Mouse (Mus musculus): ENCODE data around the gene Yap1.

Gene Yap1

DNA sequence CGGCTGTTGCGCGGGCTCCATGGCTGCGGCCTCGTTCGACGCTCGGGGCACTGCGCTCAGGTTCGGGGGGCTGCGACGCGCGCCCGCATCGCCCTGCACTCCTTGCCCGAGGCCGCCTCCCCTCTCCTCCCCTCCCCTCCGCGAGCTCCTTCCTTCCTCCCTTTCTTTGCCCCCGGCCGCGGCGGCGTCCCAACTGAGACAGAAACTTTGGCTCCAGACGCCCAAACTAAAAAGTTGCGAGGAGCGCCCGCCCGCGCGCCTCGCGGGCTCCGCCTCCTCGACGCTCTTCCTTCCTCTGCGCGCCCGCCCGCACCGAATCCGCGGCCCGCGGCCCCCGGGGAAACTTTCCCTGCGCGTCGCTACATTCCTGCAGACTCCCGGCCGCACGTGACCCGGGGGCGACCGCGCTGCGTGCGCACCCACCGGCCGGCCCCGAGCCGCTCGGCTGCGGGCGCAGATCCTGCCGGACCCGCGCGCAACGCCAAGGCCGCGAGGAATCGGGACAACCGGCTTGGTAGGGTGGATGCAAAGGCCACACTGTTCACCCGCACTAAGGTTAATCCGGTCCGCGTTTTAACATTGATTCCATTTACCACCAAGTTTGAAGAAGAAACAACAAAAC is at the start of gene Yap1:
Gene Yap1, minus strand, starts transcription at position 227 of the 622 bp plus-strand sequence.
- peak; percentile 90 for DNase-seq

DNA sequence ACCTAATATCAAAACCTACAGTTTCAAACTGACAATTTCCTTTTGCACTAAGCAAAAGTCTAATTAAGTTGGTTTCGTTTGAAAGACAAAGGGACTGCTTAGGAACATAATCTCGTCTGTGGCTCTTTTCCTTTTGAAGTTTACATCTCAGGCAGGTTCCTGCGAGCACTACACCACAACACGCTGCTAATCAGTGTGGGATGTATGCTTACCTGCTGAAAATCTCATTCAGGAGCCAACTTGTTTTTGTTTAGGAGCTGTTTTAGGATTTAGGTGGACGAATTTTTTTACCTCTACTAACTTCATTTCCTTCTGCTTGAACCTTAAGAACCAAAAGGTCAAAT is 38.6 kb upstream of the Yap1 start:
- no peak for DNase-seq

DNA sequence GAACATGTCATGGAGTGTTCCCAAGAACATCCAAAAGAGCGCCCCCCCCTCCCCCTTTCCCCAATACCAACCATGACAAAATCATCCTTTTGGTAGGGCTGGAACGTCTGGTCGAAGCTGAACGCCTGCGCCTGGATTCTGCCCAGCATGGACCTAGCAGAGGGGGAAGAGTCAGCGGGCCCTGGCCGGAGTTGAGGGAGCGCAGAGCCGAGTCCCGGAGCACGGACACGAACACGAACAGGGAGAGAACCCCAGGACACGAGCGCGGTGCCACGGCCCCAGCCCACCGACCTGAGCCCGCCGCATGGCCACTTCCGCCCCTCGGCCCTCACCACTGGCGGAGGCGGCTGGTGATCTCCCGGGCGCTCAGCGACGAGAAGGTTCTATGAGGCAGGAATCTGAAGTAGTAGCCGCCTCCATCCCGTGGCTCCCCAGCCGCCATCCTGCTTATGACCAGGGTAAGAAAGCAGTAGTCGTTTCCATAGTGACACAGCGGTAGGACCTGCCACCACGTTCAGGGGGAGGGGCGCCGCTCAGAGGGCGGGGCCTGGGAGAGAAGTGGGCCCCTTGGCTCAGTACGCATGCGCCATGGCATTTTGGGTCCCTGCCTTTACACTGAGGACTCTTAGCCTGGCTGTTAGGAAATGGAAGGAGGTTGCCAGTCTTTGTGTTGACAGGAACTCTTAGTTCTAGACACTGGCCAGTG is 38.1 kb upstream of the Yap1 start, which contains the start of gene Cfap300:
Gene Cfap300, minus strand, starts transcription at position 486 of the 706 bp plus-strand sequence.
- peak; percentile 96 for DNase-seq

DNA sequence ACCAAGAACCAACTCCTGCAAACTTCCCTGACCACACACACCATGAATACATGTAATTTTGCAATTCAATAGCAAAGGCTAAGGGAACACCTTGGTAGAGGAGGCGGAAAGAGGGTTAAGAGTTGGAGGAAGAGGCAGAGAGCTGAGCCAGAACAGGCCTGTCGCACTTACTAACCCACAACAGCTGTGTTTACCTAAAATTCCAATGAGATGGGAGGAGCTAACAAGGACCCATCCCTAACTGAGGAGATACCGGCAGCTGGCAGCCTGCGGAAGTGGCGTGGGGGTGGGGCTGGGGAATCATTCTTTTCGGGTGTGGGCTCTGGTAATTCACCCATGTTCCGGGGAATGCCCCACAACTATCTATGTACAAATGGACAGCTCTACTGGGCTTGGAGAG is 31.1 kb upstream of the Yap1 start:
- no peak for DNase-seq

DNA sequence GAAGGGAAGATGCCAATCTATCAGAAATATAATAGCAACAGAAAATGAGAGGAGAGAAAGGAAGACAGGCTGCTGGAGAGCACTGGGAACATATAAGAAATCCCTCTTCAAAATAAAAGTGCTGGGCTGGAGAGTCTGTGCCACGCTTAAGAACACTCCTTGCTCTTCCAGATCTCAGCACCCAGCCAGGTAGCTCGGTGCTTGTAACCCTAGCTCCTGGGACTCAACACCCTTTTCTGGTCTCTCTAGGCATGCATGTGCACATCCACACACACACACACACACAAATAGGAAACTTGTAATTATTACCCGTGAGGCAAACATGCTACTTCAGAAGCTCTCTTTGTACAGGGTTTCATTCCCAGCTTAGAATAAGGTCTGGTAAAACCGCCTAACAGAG is 30.7 kb upstream of the Yap1 start:
- no peak for DNase-seq

DNA sequence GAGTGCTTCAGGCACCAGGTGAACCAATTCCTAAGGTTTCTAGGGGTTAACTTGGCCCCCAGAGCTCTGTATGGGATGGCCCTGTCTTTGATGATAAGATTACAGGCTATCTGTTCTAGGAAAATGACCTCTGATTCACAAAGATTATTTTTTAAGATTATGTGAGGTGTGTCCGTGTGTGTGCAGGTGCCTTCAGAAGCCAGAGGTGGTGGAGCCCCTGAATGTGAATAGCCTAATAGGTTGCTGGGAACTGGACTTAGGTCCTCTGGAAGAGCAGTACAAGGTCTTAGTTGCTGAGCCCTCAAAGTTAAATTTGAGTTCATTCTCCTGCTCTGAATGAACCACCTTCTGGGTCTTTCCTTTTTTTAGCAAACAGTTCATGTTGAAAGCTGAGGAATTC is 29.7 kb upstream of the Yap1 start:
- no peak for DNase-seq

DNA sequence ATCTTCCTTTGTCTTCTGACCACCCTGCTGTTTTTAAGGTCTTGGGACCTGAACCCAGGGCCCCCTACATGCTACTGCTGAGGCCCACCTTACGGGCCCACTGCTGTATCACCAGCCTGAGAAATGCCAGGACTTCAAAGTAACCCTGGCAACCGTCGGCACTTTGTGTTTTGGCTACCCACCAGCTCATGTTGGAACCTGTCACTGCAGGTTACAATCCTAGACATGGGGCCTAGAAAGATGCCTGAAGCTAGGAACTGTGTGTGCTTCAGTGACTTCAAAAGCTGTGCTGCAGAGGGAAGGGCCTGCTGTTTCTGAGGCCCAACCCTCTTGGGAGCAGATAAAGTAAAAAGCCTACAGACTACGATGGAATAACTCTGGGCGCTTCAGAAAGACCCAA is 28.5 kb upstream of the Yap1 start:
- peak; percentile 23 for DNase-seq

DNA sequence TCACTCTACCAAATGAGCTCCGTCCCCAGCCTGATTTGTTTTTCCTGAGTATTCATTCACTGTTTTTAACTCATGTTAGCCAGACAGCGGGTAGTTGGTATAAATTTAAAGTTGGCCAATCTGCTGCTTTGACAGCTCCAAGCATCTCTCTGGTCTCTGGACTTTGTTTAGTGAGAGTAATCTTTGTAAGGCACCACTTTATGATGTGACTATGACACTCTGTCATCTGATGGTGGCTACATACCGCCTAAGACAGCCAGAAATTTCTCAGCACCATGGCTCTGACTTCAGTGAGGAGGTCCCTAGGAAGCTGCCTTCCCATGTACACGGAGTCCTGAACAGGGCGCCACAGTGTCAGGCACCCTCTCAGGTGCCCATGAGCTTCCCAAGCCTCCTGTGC is 14.2 kb upstream of the Yap1 start:
- DNase-seq = no peak

DNA sequence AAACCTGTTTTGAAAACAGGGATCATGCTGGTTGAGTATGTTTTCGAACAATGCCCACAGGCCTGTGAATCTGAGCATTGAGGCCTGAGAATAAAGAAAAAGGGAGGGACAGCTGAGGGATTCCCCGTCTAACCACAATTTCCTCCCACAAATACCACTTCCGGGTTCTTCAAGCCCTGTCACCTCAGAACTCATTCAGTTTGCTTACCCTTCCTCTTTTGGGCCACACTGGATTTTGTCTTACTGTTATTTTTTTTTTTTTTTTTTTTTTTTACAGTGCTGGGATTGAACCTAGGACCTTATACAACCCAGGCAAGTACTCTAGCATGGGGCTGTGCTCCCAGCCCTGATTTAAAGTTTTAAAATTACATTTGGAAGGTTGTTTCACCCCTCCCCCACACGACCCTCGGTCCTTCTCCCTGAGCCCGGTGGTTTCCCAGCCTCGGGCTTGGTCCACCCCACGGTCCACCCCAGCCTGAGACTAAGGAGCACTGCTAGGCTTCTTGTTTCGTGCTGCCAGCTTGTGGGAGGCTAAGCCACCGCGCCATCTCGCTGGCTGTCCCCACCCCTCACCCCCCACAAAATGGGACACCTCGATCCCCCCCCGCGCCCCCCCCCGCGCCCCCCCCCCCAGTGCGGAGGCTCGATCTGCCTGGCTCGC is 13.0 kb upstream of the Yap1 start:
- no peak for DNase-seq

DNA sequence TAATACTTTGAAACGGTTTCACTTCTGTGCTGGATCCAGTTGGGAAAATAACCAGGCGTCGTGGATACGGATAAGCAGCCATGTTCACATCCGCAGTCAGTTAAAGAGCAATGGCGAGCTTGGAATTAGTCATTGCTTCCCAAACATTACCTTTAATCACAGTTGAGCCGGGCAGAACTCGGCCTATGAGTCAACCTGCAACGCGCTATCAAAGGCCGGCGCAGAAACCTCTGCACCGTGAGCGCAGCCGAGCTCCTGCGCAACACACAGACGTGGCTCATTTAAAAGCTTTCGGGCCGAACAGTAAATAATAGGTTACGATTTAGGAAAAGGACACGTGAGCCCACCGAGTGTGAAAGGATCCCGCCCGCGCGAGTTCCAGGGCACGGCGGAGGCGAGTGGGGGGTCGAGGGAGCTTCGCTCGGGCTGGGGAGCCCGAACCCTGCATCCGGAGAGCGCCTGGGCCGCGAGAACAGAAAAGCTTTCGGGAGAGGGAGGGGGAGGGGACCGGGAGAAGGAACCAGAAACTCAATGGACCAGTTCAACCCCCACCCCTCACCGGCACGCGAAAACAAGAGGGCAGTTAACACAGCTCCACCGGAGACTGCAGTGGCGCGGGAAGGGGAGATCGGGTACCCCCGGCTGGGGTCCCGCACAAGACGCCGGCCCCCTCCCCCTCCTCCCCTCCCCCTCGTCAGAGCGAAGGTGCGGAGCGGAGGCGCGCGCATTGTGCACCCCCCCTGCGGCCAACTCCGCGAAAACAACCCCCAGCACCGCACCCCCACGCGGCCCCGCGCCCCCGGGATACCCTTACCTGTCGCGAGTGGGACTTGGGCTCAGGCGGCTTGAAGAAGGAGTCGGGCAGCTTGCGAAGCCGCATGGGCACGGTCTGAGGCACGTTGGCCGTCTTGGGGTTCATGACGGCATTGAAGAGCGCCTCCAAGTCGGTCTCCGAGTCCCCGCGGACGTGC is 810 bp downstream of the Yap1 start:
- peak; percentile 69 for DNase-seq

DNA sequence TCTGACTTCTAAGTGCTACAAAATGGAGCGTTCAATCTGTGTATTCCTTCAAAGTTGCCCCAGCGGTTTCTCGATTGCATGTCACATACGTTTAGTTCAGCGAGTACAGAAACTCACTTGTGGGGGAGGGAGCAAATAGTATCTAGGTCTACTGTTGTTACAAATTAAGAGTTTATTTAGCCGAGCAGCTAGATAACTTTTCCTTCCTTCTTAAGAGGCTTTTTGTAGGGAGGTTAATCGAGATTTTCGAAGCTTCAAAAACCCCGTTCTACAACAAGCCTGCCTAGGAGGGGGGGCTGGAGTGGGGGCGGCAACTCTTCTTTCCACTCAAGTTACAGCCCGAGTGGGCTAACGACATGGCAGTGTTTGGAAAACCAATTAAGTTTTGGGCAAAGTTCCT is 1.6 kb downstream of the Yap1 start:
- no peak for DNase-seq

DNA sequence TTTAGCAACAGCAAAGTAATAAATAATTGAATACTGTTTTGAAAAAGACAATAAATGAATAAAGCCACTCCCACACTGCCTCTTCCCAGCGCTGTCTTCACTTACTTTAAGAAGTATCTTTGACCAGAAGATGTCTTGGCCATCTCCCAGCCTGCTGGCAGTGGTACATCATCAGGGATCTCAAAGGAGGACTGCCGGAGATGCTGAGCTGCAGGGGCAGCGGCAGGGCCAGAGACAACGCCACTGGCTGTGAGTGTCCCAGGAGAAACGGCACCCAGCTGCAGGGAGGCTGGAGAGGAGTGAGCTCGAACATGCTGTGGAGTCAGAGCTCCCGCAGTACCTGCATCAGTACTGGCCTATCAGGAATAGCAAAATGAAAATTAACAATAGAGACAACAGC is 3.0 kb downstream of the Yap1 start:
- DNase-seq = no peak

DNA sequence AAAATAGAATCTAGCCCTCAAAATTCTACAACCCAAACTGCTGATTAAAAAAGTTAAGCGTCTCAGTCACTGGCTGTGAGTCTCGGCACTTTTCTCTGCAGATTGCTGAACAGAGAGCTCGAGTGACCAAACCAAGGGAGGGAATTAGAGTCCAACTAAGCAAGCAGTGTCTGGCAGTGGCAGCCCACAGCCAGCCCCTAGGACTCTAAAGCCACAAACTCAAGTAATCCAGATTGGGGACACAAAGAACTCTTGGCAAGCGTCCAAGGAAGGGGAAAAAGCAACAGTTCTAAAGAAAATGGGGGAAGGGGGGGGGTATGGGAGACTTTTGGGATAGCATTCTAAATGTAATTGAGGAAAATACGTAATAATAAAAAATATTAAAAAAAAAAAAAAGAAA is 10.1 kb downstream of the Yap1 start:
- DNase-seq = no peak

DNA sequence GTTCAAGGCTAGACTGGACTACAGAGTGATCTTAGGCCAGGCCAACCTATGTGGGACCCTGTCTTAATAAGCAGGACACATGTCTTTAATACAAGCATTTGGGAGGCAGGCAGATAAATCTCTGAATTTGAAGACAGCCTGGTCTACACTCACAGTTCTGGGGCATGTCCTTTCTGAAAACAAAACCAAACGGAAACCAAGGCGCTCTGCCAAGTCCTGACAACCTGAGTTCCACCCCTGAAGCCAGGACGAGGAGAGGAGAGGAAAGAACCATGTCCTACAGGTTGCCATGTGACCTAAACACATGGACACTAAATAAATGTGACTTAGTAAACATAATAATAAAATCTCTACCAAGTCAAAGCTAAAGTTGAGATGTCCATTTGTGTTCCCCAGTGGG is 11.7 kb downstream of the Yap1 start:
- peak; percentile 23 for DNase-seq

DNA sequence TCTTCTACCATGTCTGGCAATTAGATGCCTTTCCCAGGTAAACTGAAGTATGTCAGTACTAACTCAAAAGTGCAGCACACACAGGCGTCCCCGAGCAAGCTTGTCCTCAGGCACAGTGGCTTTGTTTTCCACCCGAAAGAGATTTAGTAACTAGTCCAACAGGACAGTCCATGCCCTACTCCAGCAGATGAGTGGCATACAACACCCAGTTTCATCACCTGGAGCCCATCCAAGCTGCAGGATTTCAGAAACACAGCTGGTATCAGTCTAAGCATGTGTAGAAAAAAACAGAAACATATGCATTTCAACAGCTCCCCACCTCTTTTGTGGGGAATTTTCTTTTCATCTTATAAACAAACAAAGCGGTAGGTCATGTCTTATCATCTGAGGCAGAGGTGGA is 13.5 kb downstream of the Yap1 start:
- DNase-seq = no peak

DNA sequence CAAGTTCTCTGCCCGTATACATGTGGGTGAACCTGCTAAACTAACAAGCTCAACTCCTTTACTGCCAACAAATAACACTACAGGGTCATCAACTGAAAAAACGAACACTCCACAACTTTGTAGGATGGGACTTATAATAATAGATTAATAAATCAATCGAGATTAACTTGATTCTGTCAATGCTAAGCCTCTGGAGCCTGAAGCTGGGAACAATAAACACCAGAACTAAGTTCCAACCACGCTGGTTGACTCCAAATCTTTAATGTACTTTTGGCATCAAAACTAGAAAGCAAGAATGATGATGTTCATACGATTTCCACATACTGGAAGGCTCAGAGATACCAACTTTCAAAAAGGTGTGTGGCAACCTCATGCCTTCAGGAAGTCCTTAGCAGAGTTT is 17.3 kb downstream of the Yap1 start:
- no peak for DNase-seq

DNA sequence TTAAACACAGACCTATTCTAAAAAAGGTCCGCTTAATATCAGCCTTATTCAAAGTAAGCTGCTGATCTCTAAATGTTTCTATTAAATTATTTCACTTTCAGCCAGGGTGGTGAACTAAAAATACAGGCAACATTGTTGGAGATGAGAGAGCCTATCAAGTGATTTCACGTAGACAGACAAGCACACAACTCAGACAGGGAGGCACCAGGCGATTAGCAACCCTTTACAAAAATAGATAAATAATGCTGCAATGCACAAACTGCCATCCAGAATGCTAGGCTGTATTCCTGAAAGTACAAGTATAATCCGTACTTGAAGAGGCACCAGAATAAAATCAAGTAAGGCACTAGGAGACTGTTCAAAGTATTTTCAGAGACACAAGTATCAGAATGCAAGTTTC is 20.1 kb downstream of the Yap1 start:
- no peak for DNase-seq

DNA sequence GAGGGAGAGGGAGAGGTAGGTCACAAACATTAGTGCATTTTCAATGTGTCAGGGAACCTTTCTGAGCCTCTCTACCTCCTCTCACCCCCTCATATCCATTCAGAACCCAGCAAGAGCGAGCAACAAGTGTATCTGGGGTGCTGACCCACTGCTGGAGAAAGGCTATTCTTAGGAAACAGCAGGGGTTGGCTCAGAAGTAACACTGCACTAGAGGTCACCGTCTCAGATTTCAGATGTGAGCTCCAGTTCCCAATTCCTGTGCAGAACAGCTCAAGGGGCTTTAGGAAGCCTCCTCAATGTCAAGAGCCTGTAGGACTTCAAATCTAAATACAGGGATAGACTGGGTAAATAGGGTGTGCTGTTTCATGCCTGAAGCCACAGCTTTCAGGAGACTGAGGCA is 20.7 kb downstream of the Yap1 start:
- DNase-seq = no peak

DNA sequence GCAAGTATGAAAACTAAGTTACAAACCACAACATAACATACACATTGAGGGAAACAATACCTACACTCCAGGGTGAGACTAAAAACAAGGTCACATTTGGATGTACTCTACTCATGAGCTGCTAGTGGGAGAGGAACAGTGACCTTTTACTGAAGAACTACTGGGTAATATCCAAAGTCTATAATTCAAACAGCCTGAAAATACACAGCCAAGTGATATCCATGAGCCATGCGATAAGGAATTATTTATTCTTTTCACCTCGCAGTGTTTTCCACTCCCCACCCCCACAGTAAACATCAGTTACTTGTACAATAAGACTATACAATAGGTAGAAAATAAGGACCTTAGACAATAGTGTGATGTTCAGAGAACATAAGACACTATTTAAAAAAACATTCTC is 24.2 kb downstream of the Yap1 start:
- no peak for DNase-seq

DNA sequence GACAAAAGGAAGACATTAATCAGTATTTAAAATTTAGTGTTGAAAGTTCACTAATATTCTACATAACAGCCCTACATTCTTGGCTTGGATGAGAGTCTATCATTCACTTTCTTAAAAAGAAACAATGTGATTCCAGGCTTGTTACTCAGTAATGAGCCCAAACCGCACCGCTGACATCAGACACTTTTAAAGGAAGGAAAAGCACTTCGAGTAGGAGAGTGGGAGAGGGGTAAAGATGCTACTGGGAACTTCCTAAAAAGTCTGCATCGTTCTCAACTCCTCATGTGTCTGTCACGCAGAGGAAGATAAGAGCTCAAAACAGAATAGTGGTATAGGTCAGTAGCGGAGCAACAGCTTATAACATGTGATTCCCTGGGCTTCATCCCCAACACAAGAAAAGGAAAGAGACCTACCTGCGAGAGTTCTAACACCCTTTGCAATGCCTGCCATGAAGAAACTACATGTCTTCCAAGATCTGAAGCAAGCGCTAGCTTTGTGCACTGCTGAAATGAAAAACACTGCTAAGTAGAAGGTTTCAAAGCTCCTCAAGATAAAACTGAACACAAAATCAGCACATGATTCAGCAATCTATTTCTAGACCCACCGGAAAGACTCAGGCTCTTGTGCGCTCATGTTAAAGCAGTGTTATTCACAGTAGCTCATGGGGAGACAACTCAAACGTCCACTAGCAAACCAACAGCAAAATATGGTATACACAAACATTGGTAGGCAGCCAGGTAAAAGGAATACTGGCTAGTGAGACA is 25.1 kb downstream of the Yap1 start:
- DNase-seq = no peak

DNA sequence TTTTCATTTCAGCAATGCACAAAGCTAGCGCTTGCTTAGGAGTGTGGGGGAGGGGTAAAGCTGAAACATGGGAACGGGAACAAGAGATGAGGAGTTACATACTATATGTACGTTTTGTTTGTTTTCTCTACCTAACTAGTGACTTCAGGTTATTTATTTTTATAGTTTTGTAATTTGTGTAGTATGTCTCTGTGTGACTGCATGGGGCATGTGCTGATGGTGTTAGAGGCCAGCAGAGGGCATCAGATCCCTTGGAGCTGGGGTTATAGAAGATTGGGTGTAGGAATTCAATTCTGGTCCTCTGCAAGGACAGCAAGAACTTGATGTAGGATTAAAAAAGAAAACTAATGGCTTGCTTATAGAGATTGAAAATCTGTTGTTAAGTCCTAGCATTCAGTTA is 25.9 kb downstream of the Yap1 start:
- no peak for DNase-seq

DNA sequence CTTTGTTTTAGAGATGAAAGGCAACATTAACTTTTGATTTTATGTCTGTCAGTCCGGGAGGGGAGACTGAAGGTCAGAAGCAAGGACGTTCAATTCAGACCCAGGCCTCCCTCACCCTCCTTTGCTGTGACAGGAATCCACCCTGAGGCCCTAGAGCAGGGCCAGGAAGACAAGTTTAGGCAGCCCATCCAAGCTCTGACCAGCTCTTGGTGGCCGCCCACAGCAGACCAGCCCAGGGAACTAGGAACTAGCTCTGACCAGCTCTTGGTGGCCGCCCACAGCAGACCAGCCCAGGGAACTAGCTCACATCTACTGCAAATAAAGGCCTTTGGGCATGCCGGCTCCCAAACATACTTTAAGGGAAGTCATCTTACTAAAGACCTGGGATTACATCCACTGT is 26.8 kb downstream of the Yap1 start:
- DNase-seq = peak; percentile 54

DNA sequence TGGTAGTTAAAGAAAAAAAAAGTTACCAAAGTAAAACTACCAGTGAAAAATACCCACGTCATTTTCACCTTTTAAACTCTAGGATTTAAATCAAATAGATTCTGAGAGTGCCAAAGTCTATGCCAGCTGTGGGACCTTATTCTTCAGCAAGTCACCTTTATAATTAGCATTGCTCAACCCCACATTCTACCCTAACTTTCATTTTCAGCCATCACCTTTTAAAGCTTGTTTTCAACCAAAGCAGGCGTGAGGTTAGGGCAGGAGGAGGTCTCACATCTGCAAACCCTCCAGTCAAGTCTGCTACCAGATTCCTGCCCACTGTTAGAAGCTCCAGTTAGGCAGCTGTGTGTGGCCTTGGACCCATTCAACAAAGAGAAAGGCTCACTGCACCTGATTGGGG is 32.4 kb downstream of the Yap1 start:
- no peak for DNase-seq

Measured in kidney, adult 11 months (tissue).